Mouse (Mus musculus) olfactory bulb, adult 2 months (tissue): Measurements from ENCODE around the gene Fcna.

ENCODE experiments used
- CTCF ChIP-seq: fragments of 200-500 bp; IDR thresholded peaks from 2 replicates; pipeline ENCODE4 v1.5.1; 2012; ENCODE audit warnings: low read depth, mild to moderate bottlenecking, low read length, moderate library complexity; ENCODE audit not compliant: insufficient read depth
- POLR2A ChIP-seq: fragments of 200-500 bp; IDR thresholded peaks from 2 replicates; pipeline ENCODE4 v1.6.1; 2012; ENCODE audit warnings: mild to moderate bottlenecking, low read depth, low read length, moderate library complexity; ENCODE audit not compliant: insufficient read depth

GRCm38 (mm10) chr2:25627811-25628210 lies at the start of gene Fcna:
- no peak for TF ChIP-seq CTCF
- TF ChIP-seq POLR2A, result no peak
